Mouse (Mus musculus): ENCODE measurements around the gene Tubgcp6. TPM values are rescaled to one million over a fixed set of nuclear protein-coding genes. Genes with fewer than 3 reads are reported as not detected.

Gene Tubgcp6
- polyA plus RNA-seq, 1 experiment from 2014 or later, result 25.7 TPM

DNA sequence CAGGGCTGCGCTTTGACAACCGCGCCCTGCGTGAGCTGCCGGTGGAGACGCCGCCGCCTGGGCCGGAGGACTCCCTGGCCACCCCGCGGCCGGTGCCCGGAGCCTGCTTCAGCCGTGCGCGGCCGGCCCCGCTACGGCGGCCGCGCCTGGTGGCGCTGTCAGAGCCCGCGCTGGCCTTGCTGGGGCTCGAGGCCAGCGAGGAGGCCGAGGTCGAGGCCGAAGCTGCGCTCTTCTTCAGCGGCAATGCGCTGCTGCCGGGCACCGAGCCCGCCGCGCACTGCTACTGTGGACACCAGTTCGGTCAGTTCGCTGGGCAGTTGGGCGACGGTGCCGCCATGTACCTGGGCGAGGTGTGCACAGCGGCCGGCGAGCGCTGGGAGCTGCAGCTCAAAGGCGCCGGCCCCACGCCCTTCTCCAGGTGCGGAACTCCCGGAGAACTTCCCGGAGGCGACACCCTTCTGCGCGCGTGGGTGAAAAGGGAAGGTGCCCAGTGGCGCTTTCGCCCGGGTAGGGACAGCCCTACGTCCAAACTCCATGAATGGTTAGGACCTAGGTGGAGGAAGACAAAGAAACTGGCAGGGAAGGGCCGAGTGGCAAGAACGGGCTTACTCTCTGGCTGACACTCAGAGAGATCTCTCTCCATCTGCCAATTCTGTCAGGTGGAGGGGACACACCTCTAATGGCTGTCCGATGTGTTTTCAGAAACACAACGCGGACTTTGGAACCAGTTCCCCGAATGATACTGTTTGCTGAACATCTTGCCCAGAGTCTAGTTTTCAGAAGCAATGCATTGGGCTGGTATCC lies 33.5 kb downstream of the Tubgcp6 start:
- 4% methylated on average over 68 of the region's 68 CpGs for WGBS
- no peak for DNase-seq (ENCODE audit: extremely low spot score, low spot score)
- H3K4me3 ChIP-seq, result peak overlapping the region; percentile 96
- H3K36me3 ChIP-seq (replicated peaks), result peaks cover 51% of the 10 kb centered on the region
- no peaks in the 10 kb centered on the region for H3K9me3 ChIP-seq
- peak overlapping the region; percentile 90 for H3K27ac ChIP-seq
- peaks cover 26% of the 10 kb centered on the region for H3K4me1 ChIP-seq
- H3K27me3 ChIP-seq (ENCODE audit: poor library complexity, severe bottlenecking), result no peaks in the 10 kb centered on the region

DNA sequence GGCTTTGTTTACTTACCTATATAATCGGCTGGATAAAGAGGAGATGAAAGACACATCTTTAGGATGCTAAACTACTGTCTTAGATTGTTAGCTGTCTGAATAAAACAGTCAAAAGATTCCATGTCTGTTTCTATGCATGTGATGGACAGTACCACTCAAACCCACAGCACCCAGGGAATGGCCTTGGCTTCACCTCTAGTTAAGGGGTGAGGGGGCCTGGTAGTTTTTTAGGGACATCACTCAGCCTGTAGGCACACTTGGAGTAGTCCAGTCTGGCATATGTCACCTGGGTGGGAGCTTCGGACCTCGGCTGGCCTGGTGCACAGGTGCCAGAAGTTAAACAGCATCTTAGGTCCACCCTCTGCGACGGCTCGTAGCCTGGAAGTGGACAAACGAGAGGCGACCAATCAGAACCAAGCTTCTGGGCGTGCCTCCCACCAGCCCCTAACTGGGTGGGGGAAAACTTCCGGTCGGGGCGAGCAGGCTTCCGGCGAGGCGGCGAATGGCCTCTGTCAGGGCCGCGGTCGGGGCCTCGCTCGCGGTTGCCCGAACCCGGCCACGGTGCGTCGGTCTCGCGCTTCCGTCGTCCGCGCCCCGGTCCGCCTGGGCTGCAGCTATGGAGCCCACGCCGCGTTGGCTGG lies 34.2 kb downstream of the Tubgcp6 start, which contains the start of gene Selenoo:
Gene Selenoo (plus strand): TSS at position 478 of the 641 bp plus-strand sequence.
- no peaks in the 10 kb centered on the region for H3K9me3 ChIP-seq
- H3K27me3 ChIP-seq (ENCODE audit: poor library complexity, severe bottlenecking), result no peaks in the 10 kb centered on the region
- 2% methylated on average over 38 of the region's 38 CpGs for WGBS
- H3K4me1 ChIP-seq, result peaks cover 26% of the 10 kb centered on the region
- H3K27ac ChIP-seq, result peak within 1 kb of the TSS; percentile 90
- DNase-seq (ENCODE audit: extremely low spot score, low spot score), result peak; percentile 89
- H3K36me3 ChIP-seq (replicated peaks), result peaks cover 51% of the 10 kb centered on the region
- H3K4me3 ChIP-seq, result peak within 1 kb of the TSS; percentile 96

DNA sequence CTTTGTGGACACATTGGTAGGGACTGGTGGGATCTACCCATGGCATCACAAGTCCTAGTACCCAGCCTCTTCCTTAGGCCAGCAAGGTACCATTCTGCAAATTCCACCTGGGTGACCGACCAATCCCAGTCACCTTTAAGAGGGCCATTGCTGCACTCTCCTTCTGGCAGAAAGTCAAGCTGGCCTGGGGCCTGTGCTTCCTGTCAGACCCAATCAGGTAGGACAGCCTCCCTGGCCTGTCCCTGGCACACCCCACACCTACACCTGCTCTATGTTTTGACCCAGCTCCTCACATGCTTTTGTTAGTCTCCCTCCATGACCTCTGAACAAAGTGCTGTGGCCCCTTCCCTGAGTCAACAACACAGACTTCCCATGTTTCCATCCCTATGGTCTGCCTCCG lies 38.1 kb downstream of the Tubgcp6 start:
- DNase-seq (ENCODE audit: extremely low spot score, low spot score), result no peak
- 82% methylated on average over 2 of the region's 2 CpGs for WGBS
- H3K27me3 ChIP-seq (ENCODE audit: poor library complexity, severe bottlenecking), result no peaks in the 10 kb centered on the region
- no peaks in the 10 kb centered on the region for H3K9me3 ChIP-seq
- peaks cover 70% of the 10 kb centered on the region for H3K36me3 ChIP-seq (replicated peaks)
- no peak overlapping the region for H3K4me3 ChIP-seq
- no peak overlapping the region for H3K27ac ChIP-seq
- H3K4me1 ChIP-seq, result peaks cover 16% of the 10 kb centered on the region

DNA sequence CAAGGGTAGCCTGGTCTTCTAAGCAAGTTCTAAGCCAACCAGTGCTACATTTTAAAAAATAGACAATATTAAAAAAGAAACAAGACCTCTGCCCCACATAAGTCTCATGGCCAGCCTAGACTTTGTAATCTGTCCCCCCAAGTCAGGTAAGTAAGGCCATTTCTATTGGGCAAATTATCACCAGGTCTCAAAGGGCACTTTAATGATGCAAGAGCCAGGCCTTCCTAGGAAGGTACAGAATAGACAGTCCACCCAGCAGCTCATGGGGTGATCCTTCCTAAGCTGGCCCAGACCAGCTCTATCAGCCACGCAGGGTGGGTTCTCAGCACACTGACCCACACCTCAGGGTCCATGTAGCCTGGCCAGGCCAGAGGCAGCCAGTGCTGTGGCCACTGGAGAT lies 39.0 kb downstream of the Tubgcp6 start:
- no peak overlapping the region for H3K4me3 ChIP-seq
- no peak overlapping the region for H3K27ac ChIP-seq
- DNase-seq (ENCODE audit: extremely low spot score, low spot score), result no peak
- H3K4me1 ChIP-seq, result peaks cover 10% of the 10 kb centered on the region
- peaks cover 79% of the 10 kb centered on the region for H3K36me3 ChIP-seq (replicated peaks)
- H3K9me3 ChIP-seq, result no peaks in the 10 kb centered on the region
- no peaks in the 10 kb centered on the region for H3K27me3 ChIP-seq (ENCODE audit: poor library complexity, severe bottlenecking)
- whole genome bisulfite sequencing, result 86% methylated on average over 1 of the region's 1 CpGs

DNA sequence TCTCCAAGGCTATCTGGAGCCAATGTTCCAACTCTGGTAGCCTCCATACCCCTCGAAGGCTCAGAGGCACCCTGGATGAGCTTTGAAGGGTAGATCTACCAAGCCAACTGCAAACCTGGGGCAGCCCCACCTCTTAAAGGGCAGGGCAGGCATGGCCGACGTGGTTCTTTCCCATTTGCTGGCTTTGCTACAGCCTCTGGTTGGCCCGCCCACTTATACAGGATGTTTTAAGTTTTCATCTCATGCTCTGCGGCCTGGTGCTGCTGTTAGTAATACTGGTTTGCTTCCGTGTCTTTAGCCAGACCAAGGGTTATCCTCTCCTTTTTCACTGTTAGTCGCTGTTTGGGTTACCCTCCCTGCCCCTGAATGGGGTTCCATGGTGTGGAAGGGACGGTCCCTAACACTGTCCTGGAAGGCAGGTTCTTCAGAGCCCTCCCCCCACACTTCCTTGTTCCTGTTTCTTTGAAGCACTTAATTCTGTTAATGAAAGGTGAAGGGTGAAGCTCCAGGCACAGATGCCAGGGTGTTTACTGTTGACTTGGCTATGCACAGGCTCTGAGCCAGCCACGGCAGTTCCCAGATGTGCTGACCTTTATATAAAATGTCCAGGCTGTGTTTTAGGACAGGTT lies 44.6 kb downstream of the Tubgcp6 start:
- Histone ChIP-seq H3K4me3 (peak overlapping the region; percentile 91; the same call in 1 of the 2 replicates), H3K9me3 (no peaks in the 10 kb centered on the region), H3K27ac (no peak overlapping the region), H3K36me3 (replicated peaks) (peaks cover 44% of the 10 kb centered on the region), H3K4me1 (peaks cover 44% of the 10 kb centered on the region), H3K27me3 (ENCODE audit: poor library complexity, severe bottlenecking) (no peaks in the 10 kb centered on the region)
- no peak for DNase-seq (ENCODE audit: extremely low spot score, low spot score)
- WGBS, result 70% methylated on average over 9 of the region's 9 CpGs

DNA sequence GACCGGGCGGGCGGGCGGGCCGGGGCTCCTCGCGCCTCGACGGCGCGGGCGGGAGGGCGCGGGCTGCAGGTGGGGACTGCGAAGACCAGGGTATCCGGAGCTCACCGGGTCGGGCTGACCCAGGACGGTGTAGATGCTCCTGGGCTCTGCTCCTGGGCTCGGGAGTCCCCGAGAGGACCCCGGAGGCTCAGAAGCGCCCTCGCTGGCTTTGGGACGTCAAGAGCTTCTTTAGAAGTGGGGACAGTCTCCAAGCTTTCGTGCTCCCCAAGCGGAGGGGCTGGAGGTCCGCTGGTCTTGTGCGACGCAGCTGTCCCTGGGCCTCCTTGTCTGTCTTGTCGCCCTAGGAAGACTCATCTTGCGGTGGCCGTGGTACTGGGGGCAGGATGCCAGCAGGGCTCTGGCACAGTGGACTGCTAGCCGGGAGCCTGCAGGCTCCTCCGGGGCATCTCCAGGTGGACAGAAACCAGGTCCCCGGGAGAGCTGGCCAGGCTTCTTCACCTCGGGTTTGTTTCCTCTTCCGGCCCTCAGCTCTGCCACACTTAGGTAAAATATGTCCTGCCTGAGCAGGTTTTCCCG lies 46.7 kb downstream of the Tubgcp6 start:
- H3K36me3 ChIP-seq (replicated peaks), result peaks cover 23% of the 10 kb centered on the region
- peak overlapping the region; percentile 91 for H3K4me3 ChIP-seq
- peak; percentile 50 for DNase-seq (ENCODE audit: extremely low spot score, low spot score)
- WGBS, result under 1% methylated on average over 39 of the region's 39 CpGs
- peak overlapping the region; percentile 92 for H3K27ac ChIP-seq
- no peaks in the 10 kb centered on the region for H3K9me3 ChIP-seq
- H3K27me3 ChIP-seq (ENCODE audit: poor library complexity, severe bottlenecking), result no peaks in the 10 kb centered on the region
- peaks cover 44% of the 10 kb centered on the region for H3K4me1 ChIP-seq

DNA sequence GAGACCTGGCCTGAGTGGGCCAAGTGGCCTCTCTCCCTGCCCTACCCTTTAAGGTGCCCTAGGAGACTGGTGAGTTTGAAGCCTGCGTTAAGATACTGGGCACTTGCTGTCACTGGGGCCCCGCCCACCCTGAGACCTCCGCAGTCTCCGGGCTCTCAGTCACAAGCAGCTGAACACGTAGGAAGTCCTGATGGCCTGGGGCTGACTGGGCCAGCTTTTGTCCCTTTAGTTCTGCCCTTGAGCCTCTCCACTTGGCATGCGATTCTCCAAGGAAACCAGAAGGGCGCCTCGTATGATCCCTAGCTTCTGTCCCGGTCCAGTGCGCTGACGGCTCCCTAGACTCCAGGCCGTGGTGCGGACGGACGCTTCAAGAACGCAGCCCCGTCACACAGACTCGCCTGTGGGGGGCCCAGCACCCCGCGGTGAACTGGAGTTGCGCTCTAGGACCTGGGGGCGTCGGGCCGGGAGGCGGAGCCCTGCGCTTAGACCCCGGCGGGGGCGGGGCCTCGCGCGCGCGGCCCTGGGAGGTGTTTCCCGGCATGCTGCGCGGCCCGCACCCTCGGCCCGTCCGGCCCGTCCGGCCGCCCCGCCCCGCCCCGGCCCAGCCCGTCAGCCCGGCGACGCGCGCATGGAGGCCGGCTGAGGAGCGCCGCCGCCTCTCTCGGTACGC lies 47.3 kb downstream of the Tubgcp6 start:
- Histone ChIP-seq H3K9me3 (no peaks in the 10 kb centered on the region), H3K27ac (peak overlapping the region; percentile 92), H3K4me3 (peak overlapping the region; percentile 91), H3K4me1 (peaks cover 44% of the 10 kb centered on the region), H3K36me3 (replicated peaks) (peaks cover 17% of the 10 kb centered on the region), H3K27me3 (ENCODE audit: poor library complexity, severe bottlenecking) (peaks cover under 1% of the 10 kb centered on the region; the same call in 1 of the 2 replicates)
- WGBS, result 0% methylated on average over 57 of the region's 59 CpGs
- peak; percentile 86 for DNase-seq (ENCODE audit: extremely low spot score, low spot score)

DNA sequence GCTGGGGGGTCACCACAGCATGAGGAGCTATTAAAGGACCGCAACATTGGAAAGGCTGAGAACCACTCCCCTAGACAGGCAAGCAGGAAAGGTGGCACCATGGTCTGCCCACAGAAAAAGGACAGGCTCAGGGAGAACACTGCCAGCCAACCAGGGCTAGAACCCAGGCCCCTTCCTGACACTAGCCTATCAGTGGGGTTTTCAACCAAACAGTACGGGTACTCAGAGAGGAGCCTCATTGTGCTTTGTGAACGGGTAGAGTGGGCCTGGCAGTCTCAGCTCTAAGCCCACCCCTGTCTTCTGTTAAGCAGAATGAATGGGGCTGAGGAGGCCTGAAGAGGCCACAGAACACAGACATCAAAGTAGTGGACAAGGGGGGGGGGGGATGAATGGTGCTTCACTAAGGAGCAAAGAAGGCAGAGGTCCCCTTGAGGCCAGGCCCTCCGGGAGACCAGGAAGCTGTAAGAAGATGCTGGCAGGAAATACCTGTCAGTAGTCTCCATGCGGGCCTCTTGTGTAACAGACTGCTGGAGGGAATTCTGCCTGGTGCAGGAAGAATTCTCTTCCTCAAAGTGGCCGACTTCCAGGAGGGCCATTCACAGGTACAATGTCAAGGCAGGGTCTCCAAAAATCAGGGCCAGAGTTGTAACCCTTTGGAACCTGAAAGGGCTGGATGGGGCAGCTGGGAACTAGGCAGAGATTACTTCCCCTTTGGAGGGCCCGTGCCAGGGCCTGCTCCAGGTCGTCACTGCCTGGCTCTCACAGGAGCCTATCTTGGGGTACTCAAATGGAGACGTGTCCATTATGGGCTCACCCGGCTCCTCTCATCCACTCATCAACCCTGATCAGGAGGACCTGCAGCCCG lies 48.1 kb downstream of the Tubgcp6 start, which contains the start of gene Trabd:
Gene Trabd (plus strand): TSS at position 512 of the 865 bp plus-strand sequence.
- Histone ChIP-seq H3K4me1 (peaks cover 44% of the 10 kb centered on the region), H3K9me3 (no peaks in the 10 kb centered on the region), H3K4me3 (peak within 1 kb of the TSS; percentile 91), H3K27me3 (ENCODE audit: poor library complexity, severe bottlenecking) (peaks cover 7% of the 10 kb centered on the region), H3K36me3 (replicated peaks) (peaks cover 12% of the 10 kb centered on the region), H3K27ac (peak within 1 kb of the TSS; percentile 92)
- WGBS, result 23% methylated on average over 11 of the region's 11 CpGs
- DNase-seq (ENCODE audit: extremely low spot score, low spot score), result no peak

DNA sequence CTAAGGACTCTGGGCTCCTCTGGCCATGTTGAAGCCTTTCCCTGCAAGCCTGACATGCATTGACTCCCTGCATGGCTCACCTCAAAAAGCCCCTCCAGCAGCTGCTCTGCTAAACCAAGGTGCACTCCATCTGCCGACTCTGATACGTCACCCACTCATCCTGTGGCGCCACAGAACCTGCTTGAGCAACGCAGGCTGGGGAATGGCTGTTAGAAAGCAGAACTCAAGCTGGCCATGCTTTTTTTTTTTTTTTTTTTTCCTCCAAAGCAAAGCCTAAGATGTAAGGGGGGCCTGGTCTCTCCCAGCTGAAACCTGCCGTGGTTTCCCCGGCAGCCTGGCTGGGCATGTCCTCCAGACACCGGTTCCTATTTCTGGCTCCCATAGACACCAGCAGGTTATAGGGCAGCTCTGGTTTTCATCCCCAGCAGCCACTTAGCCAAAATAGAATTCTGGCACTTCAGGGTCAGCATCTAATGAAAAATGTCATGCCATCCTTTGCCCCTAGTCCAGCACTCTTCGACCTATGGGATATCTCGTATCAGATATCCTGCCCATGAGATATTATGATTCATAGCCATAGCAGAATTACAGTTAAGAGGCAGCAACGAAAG lies 48.8 kb downstream of the Tubgcp6 start:
- 87% methylated on average over 10 of the region's 10 CpGs for WGBS
- no peak for DNase-seq (ENCODE audit: extremely low spot score, low spot score)
- peak overlapping the region; percentile 92 for H3K27ac ChIP-seq
- peaks cover 14% of the 10 kb centered on the region for H3K27me3 ChIP-seq (ENCODE audit: poor library complexity, severe bottlenecking)
- H3K36me3 ChIP-seq (replicated peaks), result peaks cover 5% of the 10 kb centered on the region; the same call in 1 of the 2 replicates
- peak overlapping the region; percentile 91; the same call in 1 of the 2 replicates for H3K4me3 ChIP-seq
- H3K4me1 ChIP-seq, result peaks cover 44% of the 10 kb centered on the region
- no peaks in the 10 kb centered on the region for H3K9me3 ChIP-seq

DNA sequence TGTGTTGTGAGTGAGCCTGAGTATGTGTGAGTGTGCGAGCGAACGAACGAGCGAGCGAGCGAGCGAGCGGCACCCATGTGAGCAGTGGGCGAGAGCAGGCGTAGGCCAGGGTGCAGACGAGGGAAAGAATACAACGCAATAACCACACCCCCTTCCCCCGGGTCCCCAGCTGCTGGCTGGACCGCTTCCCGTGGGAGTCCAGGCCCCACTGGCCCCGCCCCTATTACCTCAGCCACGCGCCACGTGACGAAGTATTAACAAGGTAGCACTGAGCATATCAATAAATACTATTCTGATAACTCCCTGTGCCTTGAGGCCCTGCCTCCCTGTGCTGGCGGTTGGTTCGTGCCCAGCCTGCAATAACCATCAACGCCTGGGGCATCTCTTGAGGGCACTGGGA lies 52.3 kb downstream of the Tubgcp6 start:
- WGBS, result 81% methylated on average over 24 of the region's 24 CpGs
- Histone ChIP-seq H3K9me3 (no peaks in the 10 kb centered on the region), H3K27me3 (ENCODE audit: poor library complexity, severe bottlenecking) (peaks cover 49% of the 10 kb centered on the region), H3K4me1 (peaks cover 31% of the 10 kb centered on the region), H3K4me3 (no peak overlapping the region), H3K36me3 (replicated peaks) (no peaks in the 10 kb centered on the region), H3K27ac (no peak overlapping the region)
- no peak for DNase-seq (ENCODE audit: extremely low spot score, low spot score)

DNA sequence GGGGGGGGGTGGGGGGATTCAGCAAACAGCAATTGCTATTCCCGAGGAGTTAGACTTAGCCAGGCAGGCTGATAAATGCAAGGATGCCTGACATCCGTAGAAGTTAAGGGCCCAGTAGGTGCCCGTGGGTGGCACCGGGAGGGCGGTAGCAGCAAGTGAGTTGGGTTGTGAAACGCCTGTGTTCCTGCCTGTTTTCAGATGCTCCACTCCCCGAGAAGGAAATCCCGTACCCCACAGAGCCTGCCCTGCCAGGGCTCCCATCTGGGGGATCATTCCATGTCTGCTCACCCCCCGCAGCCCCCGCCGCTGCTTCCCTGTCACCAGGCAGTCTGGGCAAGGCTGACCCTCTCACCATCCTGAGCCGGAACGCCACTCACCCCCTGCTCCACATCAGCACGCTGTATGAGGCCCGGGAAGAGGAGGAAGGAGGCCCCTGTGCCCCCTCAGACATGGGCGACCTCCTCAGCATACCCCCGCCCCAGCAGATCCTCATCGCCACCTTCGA lies 53.5 kb downstream of the Tubgcp6 start:
- Histone ChIP-seq H3K4me1 (peaks cover 19% of the 10 kb centered on the region), H3K36me3 (replicated peaks) (no peaks in the 10 kb centered on the region), H3K4me3 (no peak overlapping the region), H3K27ac (no peak overlapping the region), H3K9me3 (no peaks in the 10 kb centered on the region), H3K27me3 (ENCODE audit: poor library complexity, severe bottlenecking) (peaks cover 58% of the 10 kb centered on the region)
- 84% methylated on average over 19 of the region's 19 CpGs for WGBS
- DNase-seq (ENCODE audit: extremely low spot score, low spot score), result no peak
